Mouse (Mus musculus) induced T-regulatory cell, adult 2 months (primary cell): ENCODE measurements around the gene Ndufs6.

Source experiments
- DNase-seq: peaks from one replicate; pipeline ENCODE4 v3.0.0-alpha.2; 2012; ENCODE audit warnings: low read depth

Gene Ndufs6

GRCm38 (mm10) chr13:73306085-73306410 lies 22.3 kb downstream of the Ndufs6 start:
- DNase-seq = peak; percentile 47

- peak; percentile 69 for DNase-seq
These were observed 22.8 kb downstream of the Ndufs6 start for GRCm38 (mm10) chr13:73305398-73306084.

- no peak for DNase-seq
These were observed 23.6 kb downstream of the Ndufs6 start for GRCm38 (mm10) chr13:73304729-73305128.

GRCm38 (mm10) chr13:73299322-73299721 lies 29.0 kb downstream of the Ndufs6 start:
- DNase-seq = no peak

GRCm38 (mm10) chr13:73298717-73299116 lies 29.6 kb downstream of the Ndufs6 start:
- DNase-seq = no peak

- DNase-seq = no peak
These were observed 37.2 kb downstream of the Ndufs6 start for GRCm38 (mm10) chr13:73291102-73291501.

GRCm38 (mm10) chr13:73290206-73290605 lies 38.1 kb downstream of the Ndufs6 start:
- DNase-seq = no peak

GRCm38 (mm10) chr13:73283534-73283933 lies 44.8 kb downstream of the Ndufs6 start:
- DNase-seq = no peak

- DNase-seq = no peak
These were observed 45.9 kb downstream of the Ndufs6 start for GRCm38 (mm10) chr13:73282407-73282806.

- DNase-seq = no peak
These were observed 49.1 kb downstream of the Ndufs6 start for GRCm38 (mm10) chr13:73279196-73279595.

GRCm38 (mm10) chr13:73277797-73278196 lies 50.5 kb downstream of the Ndufs6 start:
- no peak for DNase-seq

- DNase-seq = no peak
These were observed 51.0 kb downstream of the Ndufs6 start for GRCm38 (mm10) chr13:73277361-73277760.

GRCm38 (mm10) chr13:73273536-73273935 lies 54.8 kb downstream of the Ndufs6 start:
- no peak for DNase-seq

GRCm38 (mm10) chr13:73272794-73273282 lies 55.5 kb downstream of the Ndufs6 start:
- DNase-seq = no peak

- DNase-seq = no peak
These were observed 56.8 kb downstream of the Ndufs6 start for GRCm38 (mm10) chr13:73271336-73272242.

GRCm38 (mm10) chr13:73270451-73271081 lies 57.8 kb downstream of the Ndufs6 start:
- no peak for DNase-seq

- DNase-seq = no peak
These were observed 58.5 kb downstream of the Ndufs6 start for GRCm38 (mm10) chr13:73269891-73270290.
